Mouse (Mus musculus): ENCODE data around the gene Txndc8. TPM values are rescaled to one million over a fixed set of nuclear protein-coding genes. Genes with fewer than 3 reads are reported as not detected.
A peak's percentile ranks its signal among the peaks of the same experiment; 100 is the strongest.

Gene Txndc8
- total RNA-seq, 2 experiments from 2014 or later: not detected

GRCm38 (mm10) chr4:57956029-57956960 is 52.6 kb downstream of the Txndc8 start, which contains the start of gene Txn1:
Txn1 (minus strand) TSS chr4:57956411.
- peak; percentile 99 for DNase-seq

DNA sequence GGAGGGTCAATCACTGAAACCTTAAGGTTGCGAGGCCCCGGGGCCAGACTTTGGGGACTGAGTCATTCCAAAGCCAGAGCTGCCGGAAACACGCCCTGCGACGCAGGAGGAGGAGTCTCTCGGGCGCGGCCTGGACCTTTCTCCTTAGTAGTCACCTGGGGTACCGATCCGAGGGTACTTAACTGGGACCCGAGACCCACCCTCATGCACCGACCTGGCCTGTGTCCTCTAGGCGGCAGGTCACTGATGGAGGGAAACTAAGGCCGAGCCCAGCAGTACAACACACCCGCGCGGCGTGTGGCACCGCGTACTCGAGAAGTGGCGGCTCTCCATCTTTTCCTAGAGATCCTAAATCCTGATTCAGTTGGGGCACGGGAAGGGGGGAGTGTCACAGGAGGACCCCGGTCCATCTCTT is 53.4 kb downstream of the Txndc8 start:
- DNase-seq: peak; percentile 63

DNA sequence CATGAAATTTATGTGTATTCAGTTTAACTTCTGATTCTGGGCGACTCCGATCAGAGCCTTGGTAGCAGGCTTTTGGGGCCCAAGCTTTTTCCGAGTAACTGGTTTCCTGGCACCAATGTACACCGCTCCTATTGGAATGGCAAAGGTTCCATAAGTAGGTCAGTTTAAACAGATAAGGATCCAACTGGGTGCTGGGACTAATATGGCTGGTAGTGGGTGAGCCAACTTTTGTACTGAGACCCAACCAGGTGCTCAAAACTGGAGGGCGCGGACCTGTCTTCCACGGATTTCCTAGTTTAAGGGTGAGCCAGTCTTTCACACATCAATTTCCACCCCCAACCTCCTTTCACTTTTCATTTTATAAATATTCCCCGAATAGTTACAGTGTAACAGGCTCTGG is 53.9 kb downstream of the Txndc8 start:
- DNase-seq: no peak

DNA sequence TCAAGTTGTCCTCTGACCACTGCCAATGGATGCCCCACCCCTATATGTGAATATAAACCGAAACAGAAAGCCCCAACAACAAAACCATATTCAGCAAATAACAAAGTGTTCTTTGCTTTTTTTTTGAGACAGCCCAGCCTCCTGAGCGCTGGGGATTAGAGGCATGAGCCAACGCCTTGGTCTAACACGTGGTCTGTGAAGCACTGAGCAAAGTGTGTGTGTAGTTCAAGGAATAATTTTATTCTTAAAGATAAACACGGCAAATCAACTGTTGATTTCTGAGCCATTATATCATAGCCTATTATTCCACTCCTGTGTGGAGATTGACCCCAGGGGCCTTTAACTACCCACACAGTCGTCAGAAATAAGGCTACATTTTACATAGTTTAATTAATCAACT is 54.3 kb downstream of the Txndc8 start:
- no peak for DNase-seq

GRCm38 (mm10) chr4:57953796-57954195 is 55.1 kb downstream of the Txndc8 start:
- DNase-seq: no peak

GRCm38 (mm10) chr4:57952891-57953290 is 56.0 kb downstream of the Txndc8 start:
- no peak for DNase-seq

DNA sequence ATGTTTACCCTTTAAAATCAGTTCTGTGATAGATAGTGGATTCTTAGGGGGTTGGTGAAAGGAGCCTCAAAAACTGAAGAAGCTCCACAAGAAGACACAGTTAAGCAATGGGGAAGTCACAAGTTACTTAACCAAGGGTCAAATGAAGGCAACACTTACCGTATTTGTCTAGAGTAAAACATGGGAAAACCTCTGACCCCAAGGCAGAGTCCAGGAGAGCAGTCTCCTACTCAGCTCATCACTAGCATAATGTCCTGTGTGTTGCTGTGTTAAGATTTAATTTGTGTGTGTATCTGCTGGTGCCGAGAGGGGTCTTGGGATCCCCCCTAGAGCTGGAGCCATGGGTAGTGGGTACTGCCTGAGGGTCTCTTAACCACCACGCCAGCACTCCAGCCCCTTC is 56.5 kb downstream of the Txndc8 start:
- DNase-seq: no peak

DNA sequence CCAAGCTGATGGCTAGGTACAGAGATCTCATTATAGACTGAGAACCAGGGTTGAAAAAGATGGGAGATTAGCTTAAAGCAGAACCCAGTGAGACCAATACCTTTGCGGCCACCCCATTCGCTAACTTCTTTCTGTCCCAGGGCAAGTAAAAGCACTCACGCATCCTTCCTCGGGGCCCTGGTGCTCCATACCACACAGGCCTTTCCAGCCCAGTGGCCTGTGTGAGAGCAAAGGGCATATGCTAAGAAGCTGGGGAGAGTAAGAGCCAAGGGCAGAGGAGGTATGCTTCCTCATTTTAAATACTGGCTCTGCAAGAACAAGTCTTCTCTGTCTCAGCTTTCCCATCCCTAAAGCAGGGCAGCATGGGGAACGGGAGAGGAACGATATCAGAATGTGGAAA is 59.1 kb downstream of the Txndc8 start:
- no peak for DNase-seq

- no peak for DNase-seq
Observed at GRCm38 (mm10) chr4:57947476-57947875, 61.4 kb downstream of the Txndc8 start.

DNA sequence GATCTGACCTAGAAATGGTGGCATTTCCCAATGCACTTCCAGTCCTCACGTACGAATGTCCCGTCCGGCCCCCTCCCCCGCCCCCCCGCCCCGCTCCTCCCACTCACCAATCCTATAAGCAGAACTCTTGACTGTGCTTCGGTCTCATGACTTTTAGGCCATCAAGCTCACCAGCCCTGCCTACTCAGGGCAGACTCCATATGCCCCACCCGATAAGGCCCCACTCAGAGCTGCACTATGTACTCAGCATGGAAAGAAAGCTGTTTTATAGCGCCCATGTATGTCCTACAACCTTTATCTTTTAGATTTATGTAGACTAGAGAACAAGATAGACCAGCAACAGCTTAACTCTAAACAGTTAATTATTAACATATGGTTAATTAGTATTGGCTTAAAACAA is 61.9 kb downstream of the Txndc8 start:
- no peak for DNase-seq

GRCm38 (mm10) chr4:57942892-57943291 is 66.0 kb downstream of the Txndc8 start:
- no peak for DNase-seq

DNA sequence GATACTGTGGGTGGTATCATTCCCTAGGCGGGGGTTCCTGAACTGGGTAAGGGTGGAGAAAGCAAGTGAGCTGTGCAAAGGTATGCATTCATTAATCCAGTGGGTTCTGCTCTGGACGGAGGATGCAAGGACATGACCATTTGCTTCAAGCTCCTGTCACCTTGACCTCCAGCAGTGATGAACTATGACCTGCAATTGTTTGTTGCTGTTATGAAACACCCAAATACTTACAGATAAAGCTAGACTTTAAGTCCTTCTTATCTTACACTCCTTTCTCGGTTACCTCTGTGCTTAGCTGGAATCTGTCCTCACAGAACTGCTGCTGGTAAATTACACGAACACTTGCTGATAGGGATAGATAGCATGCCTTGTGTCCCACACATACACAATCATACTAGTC is 68.3 kb downstream of the Txndc8 start:
- DNase-seq: no peak

DNA sequence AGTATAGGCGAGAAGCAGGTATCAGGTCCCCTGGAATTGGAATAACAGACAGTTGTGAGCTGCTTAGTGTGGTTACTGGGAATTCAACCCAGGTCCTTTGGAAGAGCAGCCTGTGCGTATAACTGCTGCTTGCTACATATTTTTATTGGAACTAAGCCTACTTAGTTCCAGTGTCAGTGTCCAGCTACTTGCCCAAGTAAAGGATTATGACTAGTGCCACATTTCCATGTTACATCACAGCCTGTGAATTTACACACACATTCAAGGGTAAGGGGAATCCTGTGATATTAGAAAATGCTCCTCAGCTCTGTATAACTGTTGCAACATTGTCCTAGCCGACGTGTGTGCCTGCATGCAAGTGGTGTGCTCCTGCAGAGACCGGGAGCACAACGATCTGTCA is 71.6 kb downstream of the Txndc8 start:
- DNase-seq: no peak

DNA sequence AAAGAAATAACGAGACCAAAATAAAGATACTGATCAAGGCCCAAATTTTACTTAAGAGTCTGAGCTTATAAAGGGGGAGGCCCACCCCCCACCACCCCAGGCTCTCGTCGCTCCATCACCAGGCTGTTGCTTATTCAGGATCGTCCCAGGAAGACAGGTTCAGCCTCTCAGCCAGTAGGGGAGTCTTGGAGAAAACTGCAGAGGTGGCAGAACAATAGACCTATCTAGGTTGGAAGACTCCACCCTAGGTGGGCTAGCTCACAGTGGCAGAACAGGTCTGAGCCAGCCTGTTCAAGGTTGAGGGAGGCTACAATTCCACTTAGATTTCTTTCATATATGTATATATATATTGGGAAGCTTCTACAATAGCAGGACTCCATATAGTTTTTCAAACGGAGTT is 74.7 kb downstream of the Txndc8 start:
- DNase-seq: no peak

Other genes starting within 250 kb of the Txndc8 start
- under 1 TPM; 0.09 to 0.14 TPM for gene D630039A03Rik, start 92.8 kb downstream of the Txndc8 start, total RNA-seq (2021)
- gene Txn1, start 52.7 kb downstream of the Txndc8 start, total RNA-seq (2021): 100 to 1,000 TPM; 123 to 131 TPM
- gene Svep1, start 197.7 kb upstream of the Txndc8 start, total RNA-seq (2021): 10 to 100 TPM; 18.7 to 20.9 TPM

All from gastrocnemius, postnatal 10 days (tissue).